Mouse (Mus musculus) neutrophil, adult 83 days (primary cell): ENCODE measurements around the gene Bmp7. TPM values are rescaled to one million over a fixed set of nuclear protein-coding genes. Genes with fewer than 3 reads are reported as not detected.

Source experiments
- total RNA-seq, 2 experiments: library from RNA; stranded (reverse); gene quantifications; one replicate each; pipeline ENCODE4 v1.2.4; 2023

Bmp7 gene
- under 1 TPM in 1 of 2 experiments, not detected in 1; 0.24 TPM for total RNA-seq

GRCm38 (mm10) chr2:172940003-172940798, at the start of gene Bmp7:
TSS of gene Bmp7 (minus strand) at chr2:172940321.

GRCm38 (mm10) chr2:172977409-172978130, 37.4 kb upstream of the Bmp7 start, which contains the start of gene Spo11:
TSS of gene Spo11 (plus strand) at chr2:172977700.

Other genes with a start within 250 kb of the Bmp7 start
- gene Spo11, start 37.4 kb upstream of the Bmp7 start, total RNA-seq = not detected
- 10 to 100 TPM; 36.9 to 47.4 TPM for gene Rae1, start 59.8 kb upstream of the Bmp7 start, total RNA-seq
- 100 to 1,000 TPM; 139 to 153 TPM for gene Rbm38, start 80.2 kb upstream of the Bmp7 start, total RNA-seq
- not detected for gene Ctcfl, start 179.2 kb upstream of the Bmp7 start, total RNA-seq
- not detected for gene Pck1, start 212.7 kb upstream of the Bmp7 start, total RNA-seq